Mouse (Mus musculus): ENCODE data around the gene Epsti1. TPM values are rescaled to one million over a fixed set of nuclear protein-coding genes. Genes with fewer than 3 reads are reported as not detected.
"Not testable (repeated sequence)": the region's sequence is repeated elsewhere in the genome, so short reads cannot be mapped to it uniquely, and the experiment has no call there.

The Epsti1 gene
- polyA plus RNA-seq, 1 experiment from 2014 or later = 0.13 TPM

DNA sequence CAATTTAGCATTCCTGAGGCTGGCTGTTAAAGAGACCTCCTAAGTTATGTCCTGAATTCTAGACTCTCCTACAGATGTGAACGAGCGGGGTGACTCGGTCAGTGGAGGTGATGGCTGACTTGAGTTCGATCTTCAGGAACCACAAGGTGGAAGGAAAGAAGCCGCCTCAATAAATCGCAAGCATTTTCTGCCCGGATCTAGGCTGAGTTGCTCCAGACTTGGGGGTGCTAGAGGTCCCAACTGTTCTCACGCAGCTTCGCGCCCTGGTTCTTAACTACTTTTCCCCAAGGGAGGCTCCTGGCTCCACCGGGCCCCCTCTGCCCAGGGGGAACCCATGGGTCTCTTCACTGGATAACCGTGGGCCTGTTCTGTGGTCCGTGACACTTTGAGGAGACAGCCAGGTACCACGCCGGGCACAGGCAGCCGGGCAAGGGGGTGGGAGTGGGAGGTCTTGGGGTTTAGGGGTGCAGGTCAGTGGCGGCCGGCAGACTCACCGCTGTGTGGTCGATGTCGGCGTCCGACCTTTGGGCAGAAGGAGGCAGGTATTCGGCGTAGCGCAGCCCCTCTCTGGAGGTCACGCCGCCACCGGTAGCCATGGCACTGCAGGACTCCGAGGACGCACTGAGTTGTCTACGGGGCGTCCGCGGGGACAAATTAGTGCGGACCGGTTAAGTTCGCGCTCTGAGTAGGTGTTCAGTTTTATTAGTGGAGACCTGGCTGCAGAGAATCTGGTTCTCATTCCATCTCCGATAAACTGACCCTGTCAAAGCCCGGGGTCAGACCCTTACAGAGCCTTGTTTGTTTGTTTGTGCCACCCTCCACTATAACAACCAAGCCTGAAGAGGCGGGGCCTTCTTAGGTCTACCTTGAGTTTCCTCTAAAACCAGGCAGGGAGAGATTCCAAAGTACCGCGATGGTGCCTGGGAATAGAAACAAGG is 29.5 kb upstream of the Epsti1 start, which contains the start of gene Dnajc15:
Gene Dnajc15 (minus strand): TSS at position 822 of the 938 bp plus-strand sequence.
- Histone ChIP-seq H3K9ac (replicated peaks; ENCODE audit: low read length) (peak within 1 kb of the TSS; percentile 79), H3K9me3 (replicated peaks; ENCODE audit: control insufficient read depth, low read length) (no peaks in the 10 kb centered on the region), H3K27ac (replicated peaks; ENCODE audit: low read depth, low read length) (no peak within 1 kb of the TSS), H3K4me2 (ENCODE audit: low read depth, low read length) (peak within 1 kb of the TSS; percentile 49), H3K27me3 (ENCODE audit: control insufficient read depth, insufficient read depth, low read length) (no peaks in the 10 kb centered on the region), H3K4me1 (ENCODE audit: control insufficient read depth, insufficient read depth, low read length) (no peaks in the 10 kb centered on the region), H3K4me3 (ENCODE audit: low read depth, low read length) (peak within 1 kb of the TSS; percentile 67), H3K36me3 (replicated peaks; ENCODE audit: control insufficient read depth, insufficient read depth, low read depth, low read length) (no peaks in the 10 kb centered on the region)
- 2% methylated on average over 44 of the region's 44 CpGs for WGBS
- DNase-seq (ENCODE audit: low spot score) = peak; percentile 87
- peak; percentile 85 for ATAC-seq (replicated peaks; ENCODE audit: insufficient number of reproducible peaks, low FRiP score, low TSS enrichment, low read depth)

DNA sequence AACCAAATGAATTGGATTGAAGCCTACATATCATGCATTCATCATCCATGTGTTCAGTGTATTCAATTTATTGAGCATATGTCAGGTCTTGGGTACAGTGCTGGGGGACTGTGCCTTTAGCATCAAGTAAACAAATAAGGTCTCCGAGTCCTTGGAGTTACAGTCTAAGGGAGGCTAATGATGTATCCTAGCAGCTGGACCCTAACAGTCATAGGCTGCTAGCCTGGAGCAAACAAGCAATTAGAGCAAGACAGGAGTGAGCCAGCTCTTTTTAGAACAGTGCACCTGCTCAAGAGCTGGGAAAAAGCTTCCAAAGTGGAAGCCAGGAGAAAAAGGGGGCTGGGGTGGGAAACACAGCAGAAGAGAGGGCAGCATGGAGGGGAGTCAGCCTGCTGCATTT is 27.8 kb upstream of the Epsti1 start:
- H3K36me3 ChIP-seq (replicated peaks; ENCODE audit: control insufficient read depth, insufficient read depth, low read depth, low read length) = no peaks in the 10 kb centered on the region
- no peak overlapping the region for H3K27ac ChIP-seq (replicated peaks; ENCODE audit: low read depth, low read length)
- H3K27me3 ChIP-seq (ENCODE audit: control insufficient read depth, insufficient read depth, low read length) = no peaks in the 10 kb centered on the region
- DNase-seq (ENCODE audit: low spot score) (no peak), ATAC-seq (replicated peaks; ENCODE audit: insufficient number of reproducible peaks, low FRiP score, low TSS enrichment, low read depth) (no peak)
- 76% methylated on average over 1 of the region's 1 CpGs for WGBS
- no peak overlapping the region for H3K4me2 ChIP-seq (ENCODE audit: low read depth, low read length)
- no peaks in the 10 kb centered on the region for H3K9me3 ChIP-seq (replicated peaks; ENCODE audit: control insufficient read depth, low read length)
- no peaks in the 10 kb centered on the region for H3K4me1 ChIP-seq (ENCODE audit: control insufficient read depth, insufficient read depth, low read length)
- no peak overlapping the region for H3K4me3 ChIP-seq (ENCODE audit: low read depth, low read length)
- no peak overlapping the region for H3K9ac ChIP-seq (replicated peaks; ENCODE audit: low read length)

DNA sequence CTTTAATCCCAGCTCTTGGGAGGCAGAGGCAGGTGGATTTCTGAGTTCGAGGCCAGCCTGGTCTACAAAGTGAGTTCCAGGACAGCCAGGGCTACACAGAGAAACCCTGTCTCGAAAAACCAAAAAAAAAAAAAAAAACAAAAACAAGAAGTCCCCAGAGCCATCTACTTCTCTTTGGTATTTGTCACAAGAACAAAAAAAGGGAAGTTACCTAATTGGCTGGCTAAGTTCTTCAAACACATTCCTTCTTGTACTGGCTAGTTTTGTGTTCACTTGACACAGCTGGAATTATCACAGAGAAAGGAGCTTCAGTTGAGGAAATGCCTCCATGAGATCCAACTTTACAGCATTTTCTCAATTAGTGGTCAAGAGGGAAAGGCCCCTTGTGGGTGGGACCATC is 26.2 kb upstream of the Epsti1 start:
- H3K36me3 ChIP-seq (replicated peaks; ENCODE audit: control insufficient read depth, insufficient read depth, low read depth, low read length); H3K4me1 ChIP-seq (ENCODE audit: control insufficient read depth, insufficient read depth, low read length); H3K27ac ChIP-seq (replicated peaks; ENCODE audit: low read depth, low read length); H3K9ac ChIP-seq (replicated peaks; ENCODE audit: low read length); H3K4me3 ChIP-seq (ENCODE audit: low read depth, low read length); DNase-seq (ENCODE audit: low spot score); H3K27me3 ChIP-seq (ENCODE audit: control insufficient read depth, insufficient read depth, low read length); H3K9me3 ChIP-seq (replicated peaks; ENCODE audit: control insufficient read depth, low read length); ATAC-seq (replicated peaks; ENCODE audit: insufficient number of reproducible peaks, low FRiP score, low TSS enrichment, low read depth); H3K4me2 ChIP-seq (ENCODE audit: low read depth, low read length): not testable (repeated sequence)
- WGBS = 64% methylated on average over 2 of the region's 2 CpGs

DNA sequence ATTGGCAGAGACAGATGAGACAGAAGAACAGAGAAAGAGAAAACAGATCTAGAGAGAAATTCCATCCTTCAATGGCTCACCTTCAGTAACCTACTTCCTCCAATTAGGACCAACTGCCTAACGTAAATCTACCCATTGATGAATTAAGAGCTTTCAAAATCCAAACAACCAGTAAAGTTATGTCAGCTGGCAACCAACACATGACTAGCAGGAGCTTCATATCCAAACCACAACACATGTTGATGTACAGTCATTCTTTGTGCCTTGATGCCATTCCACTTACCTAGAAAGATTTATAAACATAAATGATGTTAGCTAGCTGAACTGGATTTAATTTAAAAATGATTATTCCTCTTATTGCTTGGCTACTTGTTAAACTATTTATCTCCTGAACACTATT is 22.0 kb upstream of the Epsti1 start:
- H3K9me3 ChIP-seq (replicated peaks; ENCODE audit: control insufficient read depth, low read length) = no peaks in the 10 kb centered on the region
- 70% methylated on average over 1 of the region's 1 CpGs for WGBS
- ATAC-seq (replicated peaks; ENCODE audit: insufficient number of reproducible peaks, low FRiP score, low TSS enrichment, low read depth) (no peak), DNase-seq (ENCODE audit: low spot score) (no peak)
- H3K27ac ChIP-seq (replicated peaks; ENCODE audit: low read depth, low read length) = no peak overlapping the region
- H3K36me3 ChIP-seq (replicated peaks; ENCODE audit: control insufficient read depth, insufficient read depth, low read depth, low read length) = no peaks in the 10 kb centered on the region
- H3K27me3 ChIP-seq (ENCODE audit: control insufficient read depth, insufficient read depth, low read length) = no peaks in the 10 kb centered on the region
- H3K4me1 ChIP-seq (ENCODE audit: control insufficient read depth, insufficient read depth, low read length) = no peaks in the 10 kb centered on the region
- no peak overlapping the region for H3K4me3 ChIP-seq (ENCODE audit: low read depth, low read length)
- no peak overlapping the region for H3K4me2 ChIP-seq (ENCODE audit: low read depth, low read length)
- no peak overlapping the region for H3K9ac ChIP-seq (replicated peaks; ENCODE audit: low read length)

DNA sequence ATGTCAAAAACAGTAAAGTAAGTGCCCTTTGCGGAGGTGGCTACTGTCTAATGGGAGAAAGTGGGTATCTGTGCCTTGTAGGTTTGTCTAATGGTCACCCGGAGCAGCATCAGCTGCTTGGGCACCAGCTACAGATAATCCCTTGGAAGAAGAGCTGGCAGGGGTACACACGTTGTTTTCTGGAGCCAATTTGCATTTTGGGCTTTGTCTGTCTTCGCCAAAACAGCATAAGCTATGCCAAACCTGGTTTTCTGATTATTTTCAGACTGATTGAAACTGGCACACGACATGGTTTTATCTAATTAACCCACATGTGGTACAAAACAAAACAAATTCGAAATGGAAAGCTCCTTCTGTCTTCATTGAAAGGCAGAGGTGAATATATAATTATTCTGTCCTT is 21.4 kb upstream of the Epsti1 start:
- H3K27me3 ChIP-seq (ENCODE audit: control insufficient read depth, insufficient read depth, low read length) = no peaks in the 10 kb centered on the region
- no peak overlapping the region for H3K27ac ChIP-seq (replicated peaks; ENCODE audit: low read depth, low read length)
- H3K9me3 ChIP-seq (replicated peaks; ENCODE audit: control insufficient read depth, low read length) = no peaks in the 10 kb centered on the region
- H3K4me2 ChIP-seq (ENCODE audit: low read depth, low read length) = no peak overlapping the region
- ATAC-seq (replicated peaks; ENCODE audit: insufficient number of reproducible peaks, low FRiP score, low TSS enrichment, low read depth) (no peak), DNase-seq (ENCODE audit: low spot score) (no peak)
- WGBS = 69% methylated on average over 6 of the region's 6 CpGs
- H3K9ac ChIP-seq (replicated peaks; ENCODE audit: low read length) = no peak overlapping the region
- no peak overlapping the region for H3K4me3 ChIP-seq (ENCODE audit: low read depth, low read length)
- no peaks in the 10 kb centered on the region for H3K36me3 ChIP-seq (replicated peaks; ENCODE audit: control insufficient read depth, insufficient read depth, low read depth, low read length)
- no peaks in the 10 kb centered on the region for H3K4me1 ChIP-seq (ENCODE audit: control insufficient read depth, insufficient read depth, low read length)

DNA sequence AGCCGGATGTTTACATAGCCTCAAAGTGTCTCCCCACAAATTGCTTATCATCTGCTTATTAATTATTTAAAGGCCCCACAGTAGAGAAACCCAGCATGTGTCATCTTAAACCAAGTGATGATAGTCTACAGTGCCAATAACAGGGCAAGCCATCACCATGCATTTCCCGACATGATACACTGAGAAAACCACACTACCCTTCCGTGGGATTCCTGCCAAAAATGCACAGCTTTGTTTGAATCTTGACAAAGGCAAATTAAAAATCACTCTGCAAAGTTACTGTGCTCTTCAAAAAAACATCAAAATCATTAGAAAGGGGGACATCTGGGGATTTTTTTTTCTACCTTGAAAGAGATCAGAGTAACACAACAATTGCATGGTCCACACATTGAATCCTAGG is 17.7 kb upstream of the Epsti1 start:
- ATAC-seq (replicated peaks; ENCODE audit: insufficient number of reproducible peaks, low FRiP score, low TSS enrichment, low read depth) = no peak
- no peaks in the 10 kb centered on the region for H3K4me1 ChIP-seq (ENCODE audit: control insufficient read depth, insufficient read depth, low read length)
- H3K9ac ChIP-seq (replicated peaks; ENCODE audit: low read length) = no peak overlapping the region
- DNase-seq (ENCODE audit: low spot score) = no peak
- H3K27me3 ChIP-seq (ENCODE audit: control insufficient read depth, insufficient read depth, low read length) = no peaks in the 10 kb centered on the region
- no peak overlapping the region for H3K27ac ChIP-seq (replicated peaks; ENCODE audit: low read depth, low read length)
- 88% methylated on average over 3 of the region's 3 CpGs for WGBS
- H3K36me3 ChIP-seq (replicated peaks; ENCODE audit: control insufficient read depth, insufficient read depth, low read depth, low read length) = no peaks in the 10 kb centered on the region
- no peak overlapping the region for H3K4me3 ChIP-seq (ENCODE audit: low read depth, low read length)
- no peak overlapping the region for H3K4me2 ChIP-seq (ENCODE audit: low read depth, low read length)
- no peaks in the 10 kb centered on the region for H3K9me3 ChIP-seq (replicated peaks; ENCODE audit: control insufficient read depth, low read length)

DNA sequence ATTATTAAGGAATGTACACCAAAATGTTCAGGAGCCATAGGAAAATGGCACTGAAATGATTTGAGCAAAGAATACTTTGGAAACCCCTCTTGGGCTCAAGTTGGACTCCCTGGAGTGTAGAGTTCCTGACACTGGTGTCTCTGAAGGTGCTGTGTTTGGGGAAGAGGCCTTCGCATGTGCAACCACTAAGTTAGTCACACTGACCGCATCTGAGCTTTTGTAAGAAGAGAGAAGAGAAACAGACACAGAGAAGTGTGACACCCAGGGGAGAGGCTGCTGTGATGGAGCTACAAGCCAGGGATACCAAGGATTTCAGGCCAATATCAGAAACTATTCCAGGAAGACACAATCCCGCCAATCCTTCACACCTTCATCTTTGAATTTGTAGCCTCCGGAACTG is 17.1 kb upstream of the Epsti1 start:
- Histone ChIP-seq H3K9ac (replicated peaks; ENCODE audit: low read length) (no peak overlapping the region), H3K9me3 (replicated peaks; ENCODE audit: control insufficient read depth, low read length) (no peaks in the 10 kb centered on the region), H3K4me1 (ENCODE audit: control insufficient read depth, insufficient read depth, low read length) (no peaks in the 10 kb centered on the region), H3K4me2 (ENCODE audit: low read depth, low read length) (no peak overlapping the region), H3K27ac (replicated peaks; ENCODE audit: low read depth, low read length) (no peak overlapping the region), H3K36me3 (replicated peaks; ENCODE audit: control insufficient read depth, insufficient read depth, low read depth, low read length) (no peaks in the 10 kb centered on the region), H3K4me3 (ENCODE audit: low read depth, low read length) (no peak overlapping the region), H3K27me3 (ENCODE audit: control insufficient read depth, insufficient read depth, low read length) (no peaks in the 10 kb centered on the region)
- no peak for ATAC-seq (replicated peaks; ENCODE audit: insufficient number of reproducible peaks, low FRiP score, low TSS enrichment, low read depth)
- no peak for DNase-seq (ENCODE audit: low spot score)
- WGBS = 91% methylated on average over 4 of the region's 4 CpGs

DNA sequence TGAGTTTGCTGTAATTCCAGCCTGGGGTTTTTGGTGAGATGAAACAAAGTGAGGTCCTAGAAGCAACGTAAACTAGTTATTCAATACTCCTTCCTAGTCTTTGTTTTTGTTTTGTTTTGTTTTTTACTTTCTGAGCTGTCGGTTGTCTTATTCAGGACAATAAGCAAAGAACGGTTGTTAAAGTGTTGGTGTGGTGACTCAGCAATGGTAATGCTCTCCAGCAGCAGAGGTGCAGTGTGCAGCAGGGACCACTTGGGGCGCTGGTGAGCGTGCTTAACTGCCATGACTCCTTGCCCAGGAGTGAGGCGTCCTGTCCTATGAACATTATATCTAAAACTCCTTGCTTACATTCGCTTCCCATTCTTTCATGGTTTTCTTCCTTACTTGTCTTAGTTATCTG is 14.1 kb upstream of the Epsti1 start:
- no peak overlapping the region for H3K4me2 ChIP-seq (ENCODE audit: low read depth, low read length)
- no peak overlapping the region for H3K4me3 ChIP-seq (ENCODE audit: low read depth, low read length)
- H3K9me3 ChIP-seq (replicated peaks; ENCODE audit: control insufficient read depth, low read length) = no peaks in the 10 kb centered on the region
- no peaks in the 10 kb centered on the region for H3K27me3 ChIP-seq (ENCODE audit: control insufficient read depth, insufficient read depth, low read length)
- no peak for DNase-seq (ENCODE audit: low spot score)
- H3K9ac ChIP-seq (replicated peaks; ENCODE audit: low read length) = no peak overlapping the region
- no peak for ATAC-seq (replicated peaks; ENCODE audit: insufficient number of reproducible peaks, low FRiP score, low TSS enrichment, low read depth)
- no peak overlapping the region for H3K27ac ChIP-seq (replicated peaks; ENCODE audit: low read depth, low read length)
- H3K4me1 ChIP-seq (ENCODE audit: control insufficient read depth, insufficient read depth, low read length) = no peaks in the 10 kb centered on the region
- no peaks in the 10 kb centered on the region for H3K36me3 ChIP-seq (replicated peaks; ENCODE audit: control insufficient read depth, insufficient read depth, low read depth, low read length)
- WGBS = 88% methylated on average over 7 of the region's 7 CpGs
